Mouse (Mus musculus) cerebellum, adult 2 months (tissue): Measurements from ENCODE around the gene Slc35e2.

Experiments
- CTCF ChIP-seq: fragments of 200-500 bp; IDR thresholded peaks from 2 replicates; pipeline ENCODE4 v1.5.1; 2011; ENCODE audit warnings: low read depth, mild to moderate bottlenecking, control low read depth, low read length, moderate library complexity, borderline replicate concordance; ENCODE audit not compliant: insufficient read depth
- POLR2A ChIP-seq: fragments of 200-500 bp; IDR thresholded peaks from 2 replicates; pipeline ENCODE4 v1.6.1; 2011; ENCODE audit warnings: low read length, control low read depth, borderline replicate concordance; ENCODE audit not compliant: insufficient read depth

- no peak for TF ChIP-seq CTCF
- TF ChIP-seq POLR2A: no peak
These were observed 31.4 kb upstream of the Slc35e2 start for GRCm38 (mm10) chr4:155569818-155570217.
